Mouse (Mus musculus) testis, adult 2 months (tissue): ENCODE measurements around the gene Imp4. TPM values are rescaled to one million over a fixed set of nuclear protein-coding genes. Genes with fewer than 3 reads are reported as not detected.

Experiments
- H3K27ac ChIP-seq: fragments of 200-500 bp; 2 replicates; pipeline ENCODE4 v1.5.1; 2012; ENCODE audit warnings: low read depth, low read length; ENCODE audit not compliant: control insufficient read depth, insufficient read depth
- H3K27me3 ChIP-seq: fragments of 200-500 bp; 2 replicates; pipeline ENCODE4 v1.6.1; 2012; ENCODE audit warnings: mild to moderate bottlenecking, low read length, moderate library complexity; ENCODE audit not compliant: control insufficient read depth, insufficient read depth
- H3K36me3 ChIP-seq: fragments of 200-500 bp; 2 replicates; pipeline ENCODE4 v1.6.1; 2012; ENCODE audit warnings: mild to moderate bottlenecking, low read length; ENCODE audit not compliant: control insufficient read depth, insufficient read depth
- H3K4me1 ChIP-seq: fragments of 200-500 bp; 2 replicates; pipeline ENCODE4 v1.6.1; 2012; ENCODE audit warnings: low read length; ENCODE audit not compliant: control insufficient read depth, insufficient read depth
- H3K4me3 ChIP-seq: fragments of 200-500 bp; 2 replicates; pipeline ENCODE4 v1.5.1; 2012; ENCODE audit warnings: low read depth, mild to moderate bottlenecking, low read length, moderate library complexity, mixed read lengths; ENCODE audit not compliant: control insufficient read depth
- CTCF ChIP-seq: fragments of 200-500 bp; IDR thresholded peaks from 2 replicates; pipeline ENCODE4 v1.5.1; 2012; ENCODE audit warnings: low read depth, mild to moderate bottlenecking, inconsistent platforms, low read length, moderate library complexity; ENCODE audit not compliant: control insufficient read depth, insufficient read depth, insufficient replicate concordance
- POLR2A ChIP-seq: fragments of 200-500 bp; IDR thresholded peaks from 2 replicates; pipeline ENCODE4 v1.6.1; 2012; ENCODE audit warnings: low read depth, mild to moderate bottlenecking, inconsistent platforms, low read length, moderate library complexity; ENCODE audit not compliant: control insufficient read depth
- polyA plus RNA-seq: library from polyadenylated mRNA; depleted of rRNA; stranded (reverse); fragments of >200 nt; gene quantifications from 2 replicates; pipeline ENCODE4 v1.2.3, GENCODE M21; 2012

Imp4 gene
- polyA plus RNA-seq, 1 experiment: 28.6 TPM

DNA sequence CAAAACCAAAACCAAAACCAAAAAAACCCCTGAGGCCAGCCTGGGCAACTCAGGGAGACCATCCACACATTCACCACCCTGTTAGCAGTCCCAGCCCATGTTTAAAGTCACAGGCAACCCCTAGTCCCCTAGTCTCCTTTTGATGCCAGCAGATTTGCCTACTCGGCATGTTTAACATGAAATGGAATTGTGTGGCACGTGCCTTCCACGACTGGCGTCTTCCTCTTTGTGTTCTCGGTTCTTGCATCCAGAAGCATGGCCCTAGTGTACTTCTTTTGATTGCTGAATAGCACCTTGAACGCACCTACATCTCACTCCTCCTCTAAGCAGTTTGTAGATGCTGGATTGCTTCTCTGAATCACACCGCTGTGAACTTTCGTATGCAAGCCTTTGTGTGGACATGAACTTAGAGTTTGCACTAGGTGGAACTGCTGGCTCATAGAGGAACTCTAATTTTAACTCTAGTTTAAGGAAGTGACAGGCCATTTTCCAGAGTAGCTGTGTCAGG, 24.7 kb downstream of the Imp4 start:
- H3K27ac ChIP-seq: no peak overlapping the region

DNA sequence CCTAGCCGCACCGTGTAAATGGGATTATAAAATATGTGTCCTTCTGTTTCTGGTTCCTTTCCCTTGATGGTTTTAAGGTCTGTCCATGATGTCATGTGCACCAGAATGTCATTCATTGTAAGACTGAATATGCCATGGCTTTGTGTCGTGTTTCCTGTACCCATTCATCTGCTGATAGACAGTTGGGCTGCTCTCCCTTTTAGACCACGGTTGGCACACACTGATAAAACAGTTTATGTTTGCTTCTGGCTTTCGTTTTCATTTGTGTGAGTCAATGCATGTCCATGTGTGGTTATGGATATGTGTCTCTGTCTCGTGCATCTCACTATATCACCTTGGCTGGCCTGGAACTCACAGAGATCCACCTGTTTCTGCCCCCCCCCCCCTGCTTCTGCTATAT, 25.8 kb downstream of the Imp4 start:
- Histone ChIP-seq H3K27ac (no peak overlapping the region), H3K36me3 (no peaks in the 10 kb centered on the region), H3K4me3 (no peak overlapping the region), H3K4me1 (peaks cover 8% of the 10 kb centered on the region), H3K27me3 (no peaks in the 10 kb centered on the region)
- no peak for TF ChIP-seq POLR2A
- no peak for TF ChIP-seq CTCF

More for the DNA sequence above, 24.7 kb downstream of the Imp4 start:
- Histone ChIP-seq H3K4me1 (peaks cover 17% of the 10 kb centered on the region), H3K36me3 (no peaks in the 10 kb centered on the region), H3K27me3 (no peaks in the 10 kb centered on the region), H3K4me3 (no peak overlapping the region)
- TF ChIP-seq POLR2A (no peak), CTCF (no peak)

DNA sequence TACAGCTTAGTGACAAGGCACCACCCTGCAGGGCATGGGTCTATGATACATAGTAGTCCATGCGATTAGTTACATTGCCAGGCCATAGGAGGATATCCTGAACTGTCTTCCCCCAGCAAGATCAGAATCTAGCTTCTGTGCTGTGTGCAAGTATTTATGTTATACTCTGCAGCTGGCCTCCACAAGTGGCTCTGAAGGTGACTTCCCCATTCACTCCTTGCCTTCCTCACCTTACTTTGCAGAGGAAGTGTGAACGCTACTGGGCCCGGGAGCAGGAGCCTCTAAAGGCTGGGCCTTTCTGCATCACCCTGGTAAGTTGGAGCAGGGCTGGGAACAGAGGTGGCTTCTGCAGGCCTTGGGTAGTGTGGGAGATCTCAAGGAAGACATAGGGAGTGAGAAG, 28.4 kb downstream of the Imp4 start:
- Histone ChIP-seq H3K27me3 (no peaks in the 10 kb centered on the region), H3K27ac (no peak overlapping the region)

DNA sequence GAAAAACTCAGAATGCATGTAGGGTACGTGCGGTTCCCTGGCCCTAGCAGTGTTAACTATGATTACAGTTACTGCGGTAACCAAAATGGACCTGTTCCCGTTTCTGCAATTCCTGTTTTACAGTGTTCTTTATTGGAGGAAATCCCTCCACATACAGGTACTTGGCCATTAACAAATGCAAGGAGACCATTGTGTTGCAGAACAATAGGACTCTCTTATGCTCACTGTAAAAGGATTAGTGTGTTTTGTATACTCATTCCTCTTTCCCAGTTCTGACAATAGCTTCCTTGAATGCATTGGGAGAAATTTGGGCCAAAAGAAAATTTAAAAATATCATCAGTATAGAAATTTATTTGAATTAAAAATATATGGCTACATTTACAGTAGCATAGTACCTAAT, 28.8 kb downstream of the Imp4 start:
- H3K4me3 ChIP-seq: no peak overlapping the region
- no peaks in the 10 kb centered on the region for H3K27me3 ChIP-seq
- H3K27ac ChIP-seq: no peak overlapping the region
- no peaks in the 10 kb centered on the region for H3K36me3 ChIP-seq
- no peak for TF ChIP-seq POLR2A
- no peak for TF ChIP-seq CTCF
- peaks cover 5% of the 10 kb centered on the region; the same call in 1 of the 2 replicates for H3K4me1 ChIP-seq

More for the DNA sequence above, 28.4 kb downstream of the Imp4 start:
- Histone ChIP-seq H3K4me1 (peaks cover 9% of the 10 kb centered on the region; the same call in 1 of the 2 replicates), H3K36me3 (no peaks in the 10 kb centered on the region), H3K4me3 (no peak overlapping the region)
- no peak for TF ChIP-seq POLR2A
- no peak for TF ChIP-seq CTCF

DNA sequence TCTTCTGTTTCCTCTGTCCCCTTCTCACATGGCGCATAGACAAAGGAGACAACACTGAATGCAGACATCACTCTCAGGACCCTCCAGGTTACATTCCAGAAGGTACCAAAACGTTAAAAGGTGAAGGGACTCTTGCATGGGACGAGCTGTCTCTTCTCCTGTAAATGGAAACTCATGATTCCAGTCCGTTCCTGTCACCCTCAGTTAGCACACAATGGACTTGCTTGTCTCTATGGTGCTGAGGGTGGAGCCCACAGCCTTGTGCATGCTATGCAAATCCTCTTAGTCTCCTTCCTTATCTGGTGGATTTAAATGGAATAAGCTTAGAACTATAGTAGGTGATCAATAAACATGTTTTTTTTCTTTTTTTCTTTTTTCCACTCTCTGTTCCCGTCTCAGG, 30.1 kb downstream of the Imp4 start:
- Histone ChIP-seq H3K27me3 (no peaks in the 10 kb centered on the region), H3K36me3 (no peaks in the 10 kb centered on the region), H3K4me1 (peaks cover 5% of the 10 kb centered on the region; the same call in 1 of the 2 replicates), H3K27ac (no peak overlapping the region), H3K4me3 (no peak overlapping the region; the same call in 1 of the 2 replicates)
- no peak for TF ChIP-seq POLR2A

DNA sequence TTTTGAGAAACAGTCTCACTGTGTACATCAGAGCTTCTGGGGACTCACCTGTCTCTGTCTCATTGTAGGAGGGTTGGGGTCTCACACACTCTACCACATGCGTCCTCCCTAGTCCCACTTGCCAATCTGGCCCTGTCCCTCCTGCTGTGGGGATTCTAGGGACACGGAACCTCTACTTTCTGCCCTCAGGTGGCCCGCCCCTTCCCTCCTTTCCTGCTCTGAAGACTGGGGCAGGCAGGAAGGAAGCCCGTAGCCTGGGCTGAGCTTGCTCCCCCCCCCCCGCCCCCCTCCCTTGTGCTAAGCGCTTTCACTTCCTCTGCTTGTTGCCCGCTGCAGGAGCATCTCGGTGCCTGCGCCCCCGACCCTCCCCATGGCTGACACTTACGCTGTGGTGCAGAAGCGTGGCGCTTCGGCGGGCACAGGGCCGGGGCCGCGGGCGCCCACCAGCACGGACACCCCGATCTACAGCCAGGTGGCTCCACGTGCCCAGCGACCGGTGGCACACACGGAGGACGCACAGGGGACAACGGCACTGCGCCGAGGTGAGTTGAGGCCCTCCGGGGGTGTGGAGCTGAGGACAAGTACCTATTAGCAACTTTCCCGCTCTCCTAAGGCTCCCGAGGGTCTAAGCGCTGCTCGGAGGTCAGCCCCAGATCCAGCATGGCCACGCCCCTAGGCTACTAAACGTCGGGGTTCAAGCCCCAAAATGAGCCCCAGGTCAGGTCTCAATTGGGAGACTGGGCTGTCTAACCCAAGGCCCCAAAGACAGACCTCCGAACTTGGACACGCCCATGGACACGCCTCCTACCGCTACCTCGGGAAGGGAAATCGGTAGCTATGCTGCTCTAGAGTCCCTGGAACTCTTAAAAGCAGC, 33.0 kb downstream of the Imp4 start:
- H3K4me1 ChIP-seq: peaks cover 5% of the 10 kb centered on the region; the same call in 1 of the 2 replicates
- H3K4me3 ChIP-seq: peak overlapping the region; percentile 23
- H3K36me3 ChIP-seq: no peaks in the 10 kb centered on the region
- no peaks in the 10 kb centered on the region for H3K27me3 ChIP-seq
- TF ChIP-seq CTCF (no peak), POLR2A (no peak)
- H3K27ac ChIP-seq: no peak overlapping the region

DNA sequence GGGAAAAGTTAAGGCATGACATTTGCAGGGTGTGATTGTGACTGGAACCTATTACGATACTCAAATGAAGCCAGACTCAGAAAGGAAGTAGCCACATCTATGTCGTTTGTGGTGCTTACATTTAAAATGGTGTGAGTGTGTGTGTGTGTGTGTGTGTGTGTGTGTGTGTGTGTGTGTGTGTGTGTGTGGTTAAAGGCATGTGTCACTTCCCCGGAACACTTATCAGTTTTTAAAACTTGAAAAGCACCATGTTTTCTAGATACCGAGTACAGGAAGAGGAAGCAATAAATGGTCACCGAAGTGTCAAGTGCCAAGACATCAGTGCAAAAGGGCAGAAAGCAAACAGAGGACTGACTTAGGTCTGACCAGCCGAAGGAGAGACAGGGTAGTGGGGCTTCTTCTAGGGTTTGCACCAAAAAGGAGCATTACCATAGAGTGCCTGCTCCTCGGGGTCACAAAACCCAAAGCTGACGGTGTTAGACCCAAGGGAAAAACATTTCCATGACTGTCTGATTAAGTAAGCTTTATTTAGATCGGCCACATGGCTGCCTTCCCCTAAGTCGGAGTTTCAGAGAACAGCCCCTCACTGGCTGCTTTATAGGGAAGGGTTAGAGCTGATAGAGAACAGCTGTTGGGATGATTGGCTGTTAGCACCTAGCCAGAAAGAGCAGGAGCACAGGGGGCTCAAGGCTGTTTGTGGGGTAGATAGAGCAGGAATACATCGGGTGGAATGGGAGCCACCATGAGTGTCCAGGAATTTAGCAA, 39.4 kb downstream of the Imp4 start:
- H3K27ac ChIP-seq: no peak overlapping the region
- no peak overlapping the region for H3K4me3 ChIP-seq
- H3K36me3 ChIP-seq: no peaks in the 10 kb centered on the region
- no peaks in the 10 kb centered on the region for H3K27me3 ChIP-seq
- TF ChIP-seq POLR2A (no peak), CTCF (no peak)
- H3K4me1 ChIP-seq: peaks cover 2% of the 10 kb centered on the region; the same call in 1 of the 2 replicates
